ENCODE assay signal across 8 mouse cellular contexts in the genomic region with DNA sequence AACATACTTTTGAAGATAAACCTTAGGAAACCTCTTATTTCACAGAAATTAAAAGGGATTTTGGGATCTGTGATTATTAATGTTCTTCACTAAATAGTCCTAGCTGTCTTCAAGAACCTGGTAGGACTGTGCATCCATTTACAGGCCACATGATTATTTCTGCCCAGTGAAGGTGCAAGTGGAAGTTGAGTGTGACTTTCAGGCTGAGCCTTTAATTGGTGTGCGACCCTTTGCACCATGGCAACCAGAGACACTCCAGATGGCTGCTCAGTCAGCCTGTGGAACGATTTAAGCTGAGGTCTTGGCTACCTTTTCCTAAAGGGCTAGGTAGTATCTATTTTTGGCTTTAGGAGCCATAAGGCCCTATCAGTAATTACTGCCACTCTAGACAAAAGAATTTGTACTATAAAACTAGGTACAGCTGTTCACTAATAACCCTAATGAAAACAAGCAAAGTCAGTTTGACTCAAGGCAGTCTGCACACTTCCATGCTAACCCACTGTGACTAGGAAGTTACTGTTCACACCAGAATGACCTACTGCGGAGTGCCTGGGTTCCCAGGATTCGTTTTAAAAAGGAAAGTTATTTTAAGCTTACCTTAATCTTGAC. TPM values are rescaled to one million over a fixed set of nuclear protein-coding genes. Genes with fewer than 3 reads are reported as not detected.
DNase-seq lines count a peak whose midpoint lies in the region; ATAC-seq and TF ChIP-seq lines count a peak whose summit lies in the region.
"Had no signal": no experiment of that assay in that cellular context is flagged by ENCODE, and none has a peak within 500 bp of the region (broad histone marks: within the 10 kb centered on the region; RNA-seq: fewer than 3 reads in every experiment).

No protein-coding gene starts in this region.

- H3K27me3 ChIP-seq in hindbrain, embryonic 12.5 days: no peaks in the 10 kb centered on the region
- no peaks in the 10 kb centered on the region for H3K27me3 ChIP-seq in hindbrain, embryonic 11.5 days (ENCODE audit: control insufficient read depth, insufficient read depth, low read length)
- H3K27me3 ChIP-seq in E14TG2a.4 (ENCODE audit: insufficient read depth, low read length): no peaks in the 10 kb centered on the region
- no peaks in the 10 kb centered on the region for H3K27me3 ChIP-seq in limb, embryonic 10.5 days (ENCODE audit: low read depth, poor library complexity, severe bottlenecking)

- ATAC-seq in hindbrain, embryonic 12.5 days (ENCODE audit: low FRiP score): no peak
- ATAC-seq in hindbrain, embryonic 11.5 days (ENCODE audit: low FRiP score): no peak

- H3K9ac ChIP-seq in hindbrain, embryonic 12.5 days: no peak overlapping the region
- H3K9ac ChIP-seq in hindbrain, embryonic 11.5 days (ENCODE audit: low read depth, low read length): no peak overlapping the region

- peaks cover 52% of the 10 kb centered on the region for H3K36me3 ChIP-seq in hindbrain, embryonic 12.5 days
- peaks cover 13% of the 10 kb centered on the region; the same call in 1 of the 2 replicates for H3K36me3 ChIP-seq in hindbrain, embryonic 11.5 days (ENCODE audit: control insufficient read depth, insufficient read depth, low read length)
- peaks cover 71% of the 10 kb centered on the region for H3K36me3 ChIP-seq in E14TG2a.4 (ENCODE audit: insufficient read depth, low read length)
- peaks cover 69% of the 10 kb centered on the region for H3K36me3 ChIP-seq in limb, embryonic 10.5 days

- no peak overlapping the region for H3K4me3 ChIP-seq in hindbrain, embryonic 12.5 days
- no peak overlapping the region for H3K4me3 ChIP-seq in hindbrain, embryonic 11.5 days (ENCODE audit: low read depth, low read length)
- peak overlapping the region; percentile 99 for H3K4me3 ChIP-seq in E14TG2a.4 (replicated peaks; ENCODE audit: low read length)
- peak overlapping the region; percentile 95 for H3K4me3 ChIP-seq in limb, embryonic 10.5 days

- peaks cover 53% of the 10 kb centered on the region for H3K4me1 ChIP-seq in hindbrain, embryonic 12.5 days
- H3K4me1 ChIP-seq in hindbrain, embryonic 11.5 days (replicated peaks; ENCODE audit: control insufficient read depth, insufficient read depth, low read length): peaks cover 7% of the 10 kb centered on the region
- H3K4me1 ChIP-seq in E14TG2a.4 (replicated peaks; ENCODE audit: low read depth, low read length): peaks cover 68% of the 10 kb centered on the region
- peaks cover 50% of the 10 kb centered on the region for H3K4me1 ChIP-seq in limb, embryonic 10.5 days

- no peak for TF ChIP-seq CTCF in E14TG2a.4 (conservative IDR thresholded peaks at IDR 0.05; ENCODE audit: low read length)

- intact Hi-C loops in left cerebral cortex, postnatal 25 days (cut with DNase I): loop anchor here (10.0 kb wide), 1 partner anchor 122 kb away; no protein-coding TSS in a partner anchor

- peak overlapping the region; percentile 73 for H3K4me2 ChIP-seq in hindbrain, embryonic 12.5 days (replicated peaks)
- no peak overlapping the region for H3K4me2 ChIP-seq in hindbrain, embryonic 11.5 days (replicated peaks; ENCODE audit: low read depth, low read length)

- DNase-seq in hindbrain, embryonic 11.5 days (ENCODE audit: low spot score): no peak
- DNase-seq in MN1 (ENCODE audit: low spot score): peak; percentile 62
- DNase-seq in limb, embryonic 10.5 days (ENCODE audit: low spot score): no peak
- DNase-seq in urinary bladder, adult 18-20 months (ENCODE audit: low spot score in 2 of 2): no peak
- DNase-seq in left cerebral cortex, postnatal 25 days (ENCODE audit: low spot score in 2 of 2): no peak
- DNase-seq: gastrocnemius, postnatal 36 days had no signal

- WGBS in hindbrain, embryonic 12.5 days: 51% methylated on average over 4 of the region's 4 CpGs
- WGBS in hindbrain, embryonic 11.5 days: 63% methylated on average over 4 of the region's 4 CpGs
- 70% methylated on average over 4 of the region's 4 CpGs for WGBS in limb, embryonic 10.5 days

- no peak overlapping the region for H3K27ac ChIP-seq in hindbrain, embryonic 12.5 days
- no peak overlapping the region for H3K27ac ChIP-seq in hindbrain, embryonic 11.5 days (ENCODE audit: low read depth, low read length)
- no peak overlapping the region for H3K27ac ChIP-seq in limb, embryonic 10.5 days

- no peaks in the 10 kb centered on the region for H3K9me3 ChIP-seq in hindbrain, embryonic 12.5 days (replicated peaks)
- H3K9me3 ChIP-seq in hindbrain, embryonic 11.5 days (ENCODE audit: control insufficient read depth, low read length): no peaks in the 10 kb centered on the region
- H3K9me3 ChIP-seq in E14TG2a.4 (ENCODE audit: low read length): no peaks in the 10 kb centered on the region
- H3K9me3 ChIP-seq in limb, embryonic 10.5 days (replicated peaks): no peaks in the 10 kb centered on the region

RNA-seq across cellular contexts. Expression of gene Hsp90b1, which starts 2.9 kb away (rescaled TPM):
- polyA plus RNA-seq in hindbrain, embryonic 12.5 days (2016; fragmentation: Nextera tagmentation; extraction: Ambion mirVana): 551 and 555 TPM in 2 replicates
- 522 and 547 TPM in 2 replicates for polyA plus RNA-seq in hindbrain, embryonic 11.5 days (2014; fragmentation: Nextera tagmentation; extraction: Ambion mirVana)
- 590 and 620 TPM in 2 replicates for polyA plus RNA-seq in limb, embryonic 10.5 days (2016; fragmentation: Nextera tagmentation; extraction: Ambion mirVana)
- total RNA-seq in left cerebral cortex, postnatal 25 days (2021): 100 to 1,000 TPM; 360 to 377 TPM

RNA-seq across cellular contexts. Expression of gene Ttc41, which starts 3.2 kb away (rescaled TPM):
- 2.6 and 3.4 TPM in 2 replicates for polyA plus RNA-seq in hindbrain, embryonic 12.5 days (2016; fragmentation: Nextera tagmentation; extraction: Ambion mirVana)
- 1.1 and 2.0 TPM in 2 replicates for polyA plus RNA-seq in hindbrain, embryonic 11.5 days (2014; fragmentation: Nextera tagmentation; extraction: Ambion mirVana)
- 1.9 and 2.7 TPM in 2 replicates for polyA plus RNA-seq in limb, embryonic 10.5 days (2016; fragmentation: Nextera tagmentation; extraction: Ambion mirVana)
- total RNA-seq in left cerebral cortex, postnatal 25 days (2021): 1 to 10 TPM; 1.2 to 1.7 TPM

Comparison
In these comparisons a context has a peak if more than half of its experiments do, and no peak if none do; other contexts are left out.
1. H3K4me3 ChIP-seq: peak in E14TG2a.4 (single experiment) and limb, embryonic 10.5 days (single experiment); none in hindbrain, embryonic 12.5 days (single experiment) and hindbrain, embryonic 11.5 days (single experiment).